Mouse (Mus musculus) MN1 (cell line): ENCODE measurements around the gene Epsti1.

Experiments used
- DNase-seq: peaks from one replicate; pipeline ENCODE4 v3.0.0-alpha.2; 2016; ENCODE audit warnings: low spot score

The Epsti1 gene

GRCm38 (mm10) chr14:77923076-77923865 is 19.2 kb downstream of the Epsti1 start:
- DNase-seq, result no peak

- DNase-seq, result no peak
Measured at GRCm38 (mm10) chr14:77925414-77925813, 21.4 kb downstream of the Epsti1 start.

- no peak for DNase-seq
Measured at GRCm38 (mm10) chr14:77926718-77927117, 22.7 kb downstream of the Epsti1 start.

GRCm38 (mm10) chr14:77928021-77928420 is 24.0 kb downstream of the Epsti1 start:
- DNase-seq, result peak; percentile 71

- no peak for DNase-seq
Measured at GRCm38 (mm10) chr14:77928653-77929052, 24.6 kb downstream of the Epsti1 start.

- no peak for DNase-seq
Measured at GRCm38 (mm10) chr14:77929139-77929678, 25.2 kb downstream of the Epsti1 start.

- peak; percentile 69 for DNase-seq
Measured at GRCm38 (mm10) chr14:77932150-77933047, 28.4 kb downstream of the Epsti1 start.

GRCm38 (mm10) chr14:77933243-77933642 is 29.2 kb downstream of the Epsti1 start:
- no peak for DNase-seq

GRCm38 (mm10) chr14:77934431-77934830 is 30.4 kb downstream of the Epsti1 start:
- DNase-seq, result no peak

GRCm38 (mm10) chr14:77941105-77941504 is 37.1 kb downstream of the Epsti1 start:
- DNase-seq, result no peak

GRCm38 (mm10) chr14:77942235-77942634 is 38.2 kb downstream of the Epsti1 start:
- no peak for DNase-seq

- no peak for DNase-seq
Measured at GRCm38 (mm10) chr14:77942793-77943558, 38.9 kb downstream of the Epsti1 start.

GRCm38 (mm10) chr14:77961741-77962140 is 57.7 kb downstream of the Epsti1 start:
- no peak for DNase-seq

GRCm38 (mm10) chr14:77963525-77963924 is 59.5 kb downstream of the Epsti1 start:
- DNase-seq, result no peak

GRCm38 (mm10) chr14:77971355-77971754 is 67.3 kb downstream of the Epsti1 start:
- no peak for DNase-seq

- DNase-seq, result no peak
Measured at GRCm38 (mm10) chr14:77974221-77974620, 70.2 kb downstream of the Epsti1 start.

- no peak for DNase-seq
Measured at GRCm38 (mm10) chr14:77975702-77976101, 71.7 kb downstream of the Epsti1 start.

GRCm38 (mm10) chr14:77981516-77981915 is 77.5 kb downstream of the Epsti1 start:
- no peak for DNase-seq

- no peak for DNase-seq
Measured at GRCm38 (mm10) chr14:77997731-77998130, 93.7 kb downstream of the Epsti1 start.

- no peak for DNase-seq
Measured at GRCm38 (mm10) chr14:78004486-78004885, 100.4 kb downstream of the Epsti1 start.

- peak; percentile 20 for DNase-seq
Measured at GRCm38 (mm10) chr14:78008019-78008418, 104.0 kb downstream of the Epsti1 start.

- no peak for DNase-seq
Measured at GRCm38 (mm10) chr14:78011808-78012207, 107.8 kb downstream of the Epsti1 start.
